Mouse (Mus musculus): ENCODE measurements around the gene Prune1. TPM values are rescaled to one million over a fixed set of nuclear protein-coding genes. Genes with fewer than 3 reads are reported as not detected.

The Prune1 gene
- polyA plus RNA-seq, 1 experiment from 2014 or later: 29.8 TPM

GRCm38 (mm10) chr3:95298018-95298417 lies 16.1 kb upstream of the Prune1 start:
- no peak for ATAC-seq (ENCODE audit: insufficient number of reproducible peaks, insufficient read depth, low FRiP score, low read depth)
- no peaks in the 10 kb centered on the region for H3K9me3 ChIP-seq (ENCODE audit: control insufficient read depth, low read length)
- no peak overlapping the region for H3K4me2 ChIP-seq (ENCODE audit: low read length)
- H3K4me1 ChIP-seq (ENCODE audit: control insufficient read depth in 2 of 2, insufficient read depth in 2 of 2, low read length in 2 of 2): peaks cover 3 to 8% of the 10 kb centered on the region in 2 experiments; a peak in 2 of 4 replicates
- WGBS: 48% methylated on average over 7 of the region's 7 CpGs
- H3K27me3 ChIP-seq (ENCODE audit: control insufficient read depth, insufficient read depth, low read length): no peaks in the 10 kb centered on the region
- no peak overlapping the region for H3K4me3 ChIP-seq (ENCODE audit: control insufficient read depth in 1 of 2, insufficient read depth in 1 of 2, low read depth in 1 of 2, low read length in 2 of 2)
- no peak overlapping the region for H3K27ac ChIP-seq (replicated peaks in 1 of 2; ENCODE audit: control insufficient read depth in 1 of 2, insufficient read depth in 1 of 2, low read depth in 2 of 2, low read length in 2 of 2)
- no peak overlapping the region for H3K9ac ChIP-seq (ENCODE audit: low read length)
- peaks cover 27% of the 10 kb centered on the region for H3K36me3 ChIP-seq (ENCODE audit: control insufficient read depth, insufficient read depth, low read length)

GRCm38 (mm10) chr3:95296103-95296469 lies 14.2 kb upstream of the Prune1 start:
- no peak overlapping the region for H3K9ac ChIP-seq (ENCODE audit: low read length)
- ATAC-seq (ENCODE audit: insufficient number of reproducible peaks, insufficient read depth, low FRiP score, low read depth): no peak; the same call in 1 of the 2 replicates
- H3K36me3 ChIP-seq (ENCODE audit: control insufficient read depth, insufficient read depth, low read length): peaks cover 44% of the 10 kb centered on the region
- H3K27ac ChIP-seq (replicated peaks in 1 of 2; ENCODE audit: control insufficient read depth in 1 of 2, insufficient read depth in 1 of 2, low read depth in 2 of 2, low read length in 2 of 2): 0 out of 4 replicates have a peak overlapping the region, but pooled peaks of 1 of the 2 experiments have one; percentile 15
- 12% methylated on average over 5 of the region's 5 CpGs for WGBS
- no peak overlapping the region for H3K4me2 ChIP-seq (ENCODE audit: low read length)
- no peaks in the 10 kb centered on the region for H3K9me3 ChIP-seq (ENCODE audit: control insufficient read depth, low read length)
- peaks cover 3 to 8% of the 10 kb centered on the region in 2 experiments; a peak in 2 of 4 replicates for H3K4me1 ChIP-seq (ENCODE audit: control insufficient read depth in 2 of 2, insufficient read depth in 2 of 2, low read length in 2 of 2)
- H3K4me3 ChIP-seq (ENCODE audit: control insufficient read depth in 1 of 2, insufficient read depth in 1 of 2, low read depth in 1 of 2, low read length in 2 of 2): no peak overlapping the region
- H3K27me3 ChIP-seq (ENCODE audit: control insufficient read depth, insufficient read depth, low read length): no peaks in the 10 kb centered on the region

GRCm38 (mm10) chr3:95295321-95296102 lies 13.6 kb upstream of the Prune1 start:
- Histone ChIP-seq H3K4me2 (ENCODE audit: low read length) (no peak overlapping the region), H3K27me3 (ENCODE audit: control insufficient read depth, insufficient read depth, low read length) (no peaks in the 10 kb centered on the region), H3K36me3 (ENCODE audit: control insufficient read depth, insufficient read depth, low read length) (peaks cover 50% of the 10 kb centered on the region), H3K9me3 (ENCODE audit: control insufficient read depth, low read length) (no peaks in the 10 kb centered on the region), H3K4me1 (ENCODE audit: control insufficient read depth in 2 of 2, insufficient read depth in 2 of 2, low read length in 2 of 2) (peaks cover 3 to 8% of the 10 kb centered on the region in 2 experiments; a peak in 2 of 4 replicates), H3K9ac (ENCODE audit: low read length) (no peak overlapping the region), H3K27ac (replicated peaks in 1 of 2; ENCODE audit: control insufficient read depth in 1 of 2, insufficient read depth in 1 of 2, low read depth in 2 of 2, low read length in 2 of 2) (0 out of 4 replicates have a peak overlapping the region, but pooled peaks of 1 of the 2 experiments have one; percentile 15), H3K4me3 (ENCODE audit: control insufficient read depth in 1 of 2, insufficient read depth in 1 of 2, low read depth in 1 of 2, low read length in 2 of 2) (no peak overlapping the region)
- ATAC-seq (ENCODE audit: insufficient number of reproducible peaks, insufficient read depth, low FRiP score, low read depth): no peak
- WGBS: 79% methylated on average over 11 of the region's 11 CpGs

GRCm38 (mm10) chr3:95294718-95295117 lies 12.8 kb upstream of the Prune1 start:
- H3K9ac ChIP-seq (ENCODE audit: low read length): no peak overlapping the region
- 77% methylated on average over 5 of the region's 5 CpGs for WGBS
- no peaks in the 10 kb centered on the region for H3K9me3 ChIP-seq (ENCODE audit: control insufficient read depth, low read length)
- H3K4me1 ChIP-seq (ENCODE audit: control insufficient read depth in 2 of 2, insufficient read depth in 2 of 2, low read length in 2 of 2): peaks cover 3 to 8% of the 10 kb centered on the region in 2 experiments; a peak in 2 of 4 replicates
- ATAC-seq (ENCODE audit: insufficient number of reproducible peaks, insufficient read depth, low FRiP score, low read depth): no peak
- no peak overlapping the region for H3K4me2 ChIP-seq (ENCODE audit: low read length)
- H3K4me3 ChIP-seq (ENCODE audit: control insufficient read depth in 1 of 2, insufficient read depth in 1 of 2, low read depth in 1 of 2, low read length in 2 of 2): no peak overlapping the region
- peaks cover 56% of the 10 kb centered on the region for H3K36me3 ChIP-seq (ENCODE audit: control insufficient read depth, insufficient read depth, low read length)
- no peaks in the 10 kb centered on the region for H3K27me3 ChIP-seq (ENCODE audit: control insufficient read depth, insufficient read depth, low read length)
- no peak overlapping the region for H3K27ac ChIP-seq (replicated peaks in 1 of 2; ENCODE audit: control insufficient read depth in 1 of 2, insufficient read depth in 1 of 2, low read depth in 2 of 2, low read length in 2 of 2)

GRCm38 (mm10) chr3:95294316-95294715 lies 12.4 kb upstream of the Prune1 start:
- peaks cover 3 to 8% of the 10 kb centered on the region in 2 experiments; a peak in 2 of 4 replicates for H3K4me1 ChIP-seq (ENCODE audit: control insufficient read depth in 2 of 2, insufficient read depth in 2 of 2, low read length in 2 of 2)
- no peak overlapping the region for H3K4me3 ChIP-seq (ENCODE audit: control insufficient read depth in 1 of 2, insufficient read depth in 1 of 2, low read depth in 1 of 2, low read length in 2 of 2)
- no peak overlapping the region for H3K27ac ChIP-seq (replicated peaks in 1 of 2; ENCODE audit: control insufficient read depth in 1 of 2, insufficient read depth in 1 of 2, low read depth in 2 of 2, low read length in 2 of 2)
- 86% methylated on average over 7 of the region's 7 CpGs for WGBS
- no peaks in the 10 kb centered on the region for H3K9me3 ChIP-seq (ENCODE audit: control insufficient read depth, low read length)
- H3K36me3 ChIP-seq (ENCODE audit: control insufficient read depth, insufficient read depth, low read length): peaks cover 60% of the 10 kb centered on the region
- no peak overlapping the region for H3K4me2 ChIP-seq (ENCODE audit: low read length)
- ATAC-seq (ENCODE audit: insufficient number of reproducible peaks, insufficient read depth, low FRiP score, low read depth): no peak
- no peaks in the 10 kb centered on the region for H3K27me3 ChIP-seq (ENCODE audit: control insufficient read depth, insufficient read depth, low read length)
- H3K9ac ChIP-seq (ENCODE audit: low read length): no peak overlapping the region

- Histone ChIP-seq H3K27me3 (ENCODE audit: control insufficient read depth, insufficient read depth, low read length) (no peaks in the 10 kb centered on the region), H3K9me3 (ENCODE audit: control insufficient read depth, low read length) (no peaks in the 10 kb centered on the region), H3K4me1 (ENCODE audit: control insufficient read depth in 2 of 2, insufficient read depth in 2 of 2, low read length in 2 of 2) (peaks cover 3 to 8% of the 10 kb centered on the region in 2 experiments; a peak in 2 of 4 replicates), H3K4me2 (ENCODE audit: low read length) (no peak overlapping the region), H3K27ac (replicated peaks in 1 of 2; ENCODE audit: control insufficient read depth in 1 of 2, insufficient read depth in 1 of 2, low read depth in 2 of 2, low read length in 2 of 2) (no peak overlapping the region), H3K36me3 (ENCODE audit: control insufficient read depth, insufficient read depth, low read length) (peaks cover 64% of the 10 kb centered on the region), H3K4me3 (ENCODE audit: control insufficient read depth in 1 of 2, insufficient read depth in 1 of 2, low read depth in 1 of 2, low read length in 2 of 2) (no peak overlapping the region), H3K9ac (ENCODE audit: low read length) (no peak overlapping the region)
- no peak for ATAC-seq (ENCODE audit: insufficient number of reproducible peaks, insufficient read depth, low FRiP score, low read depth)
- 76% methylated on average over 11 of the region's 11 CpGs for WGBS
Observed at GRCm38 (mm10) chr3:95293537-95293936, 11.7 kb upstream of the Prune1 start.

GRCm38 (mm10) chr3:95292899-95293298 lies 11.0 kb upstream of the Prune1 start:
- no peak overlapping the region for H3K9ac ChIP-seq (ENCODE audit: low read length)
- no peak overlapping the region for H3K27ac ChIP-seq (replicated peaks in 1 of 2; ENCODE audit: control insufficient read depth in 1 of 2, insufficient read depth in 1 of 2, low read depth in 2 of 2, low read length in 2 of 2)
- peaks cover 71% of the 10 kb centered on the region for H3K36me3 ChIP-seq (ENCODE audit: control insufficient read depth, insufficient read depth, low read length)
- no peak overlapping the region for H3K4me2 ChIP-seq (ENCODE audit: low read length)
- H3K9me3 ChIP-seq (ENCODE audit: control insufficient read depth, low read length): no peaks in the 10 kb centered on the region
- no peak for ATAC-seq (ENCODE audit: insufficient number of reproducible peaks, insufficient read depth, low FRiP score, low read depth)
- H3K4me1 ChIP-seq (ENCODE audit: control insufficient read depth in 2 of 2, insufficient read depth in 2 of 2, low read length in 2 of 2): peaks cover 3 to 8% of the 10 kb centered on the region in 2 experiments; a peak in 2 of 4 replicates
- 82% methylated on average over 2 of the region's 2 CpGs for WGBS
- no peaks in the 10 kb centered on the region for H3K27me3 ChIP-seq (ENCODE audit: control insufficient read depth, insufficient read depth, low read length)
- no peak overlapping the region for H3K4me3 ChIP-seq (ENCODE audit: control insufficient read depth in 1 of 2, insufficient read depth in 1 of 2, low read depth in 1 of 2, low read length in 2 of 2)
